Mouse (Mus musculus) lung, postnatal 0 days (tissue): ENCODE results near the gene Epsti1.

Experiments
- CTCF ChIP-seq: IDR thresholded peaks from 2 replicates; pipeline ENCODE4 v1.5.1; 2016; ENCODE audit warnings: antibody characterized with exemption, mild to moderate bottlenecking
- EP300 ChIP-seq: IDR thresholded peaks from 2 replicates; pipeline ENCODE4 v1.6.1; 2016; ENCODE audit warnings: antibody characterized with exemption, mild to moderate bottlenecking, control low read depth

- no peak for TF ChIP-seq CTCF
- TF ChIP-seq EP300 = no peak
Measured at GRCm38 (mm10) chr14:77860841-77861560, 43.0 kb upstream of the Epsti1 start.
